7 mouse cellular contexts compared by ENCODE assay signal in the genomic region with DNA sequence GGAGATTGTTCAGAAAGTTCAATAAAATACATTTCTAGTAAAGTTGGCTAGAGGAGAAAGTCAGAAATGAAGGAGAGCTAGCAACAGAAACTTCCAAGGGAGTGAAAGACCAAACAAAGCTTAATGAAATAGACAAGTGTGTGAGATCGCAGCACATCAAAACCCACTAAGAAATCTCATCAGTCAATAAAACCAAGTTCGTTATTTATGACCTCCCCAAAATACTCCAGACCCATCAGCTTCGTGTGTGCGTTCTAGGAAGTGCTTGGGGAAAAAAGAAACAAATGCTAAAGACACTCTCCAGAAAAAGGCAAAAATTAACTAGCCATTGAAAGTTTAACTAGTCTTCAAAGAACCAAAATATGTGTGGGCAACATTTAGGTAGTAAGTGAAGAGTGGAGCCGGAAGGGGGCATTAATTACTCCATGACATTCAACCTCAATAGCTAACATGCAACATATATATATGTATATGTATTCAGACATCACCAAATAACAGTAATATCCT. TPM values are rescaled to one million over a fixed set of nuclear protein-coding genes. Genes with fewer than 3 reads are reported as not detected.
DNase-seq lines count a peak whose midpoint lies in the region; ATAC-seq lines count a peak whose summit lies in the region.

No protein-coding gene starts in this region.

- H3K9me3 ChIP-seq in lung, embryonic 15.5 days = no peaks in the 10 kb centered on the region
- no peaks in the 10 kb centered on the region for H3K9me3 ChIP-seq in forebrain, embryonic 12.5 days
- no peaks in the 10 kb centered on the region; the same call in 1 of the 2 replicates for H3K9me3 ChIP-seq in limb, embryonic 12.5 days
- H3K9me3 ChIP-seq in stomach, embryonic 14.5 days (ENCODE audit: control insufficient read depth, low read depth, low read length) = no peaks in the 10 kb centered on the region

- no peaks in the 10 kb centered on the region for H3K27me3 ChIP-seq in lung, embryonic 15.5 days
- H3K27me3 ChIP-seq in forebrain, embryonic 12.5 days = no peaks in the 10 kb centered on the region
- H3K27me3 ChIP-seq in limb, embryonic 12.5 days = no peaks in the 10 kb centered on the region
- H3K27me3 ChIP-seq in stomach, embryonic 14.5 days (ENCODE audit: control insufficient read depth, insufficient read depth, low read length) = no peaks in the 10 kb centered on the region

- peak overlapping the region; percentile 96 for H3K4me3 ChIP-seq in lung, embryonic 15.5 days
- peak overlapping the region; percentile 80 for H3K4me3 ChIP-seq in forebrain, embryonic 12.5 days (replicated peaks)
- H3K4me3 ChIP-seq in limb, embryonic 12.5 days (replicated peaks) = peak overlapping the region; percentile 77
- H3K4me3 ChIP-seq in stomach, embryonic 14.5 days (ENCODE audit: low read depth, low read length) = peak overlapping the region; percentile 82

- peak overlapping the region; percentile 79 for H3K9ac ChIP-seq in lung, embryonic 15.5 days
- peak overlapping the region; percentile 84 for H3K9ac ChIP-seq in forebrain, embryonic 12.5 days
- peak overlapping the region; percentile 88 for H3K9ac ChIP-seq in limb, embryonic 12.5 days (replicated peaks)
- peak overlapping the region; percentile 65; the same call in 1 of the 2 replicates for H3K9ac ChIP-seq in stomach, embryonic 14.5 days (replicated peaks; ENCODE audit: low read depth, low read length)

- 0 out of 2 replicates have a peak overlapping the region, but pooled peaks have one; percentile 84 for H3K27ac ChIP-seq in lung, embryonic 15.5 days
- H3K27ac ChIP-seq in forebrain, embryonic 12.5 days = peak overlapping the region; percentile 97
- peak overlapping the region; percentile 98 for H3K27ac ChIP-seq in limb, embryonic 12.5 days
- H3K27ac ChIP-seq in stomach, embryonic 14.5 days (ENCODE audit: low read length) = peak overlapping the region; percentile 90

- 30% methylated on average over 5 of the region's 5 CpGs for WGBS in lung, embryonic 15.5 days
- WGBS in forebrain, embryonic 12.5 days = 37% methylated on average over 5 of the region's 5 CpGs
- 37% methylated on average over 5 of the region's 5 CpGs for WGBS in limb, embryonic 12.5 days
- WGBS in stomach, embryonic 14.5 days = 38% methylated on average over 5 of the region's 5 CpGs

- peak overlapping the region; percentile 54 for H3K4me2 ChIP-seq in lung, embryonic 15.5 days
- H3K4me2 ChIP-seq in forebrain, embryonic 12.5 days = peak overlapping the region; percentile 71
- H3K4me2 ChIP-seq in limb, embryonic 12.5 days = peak overlapping the region; percentile 75
- peak overlapping the region; percentile 67 for H3K4me2 ChIP-seq in stomach, embryonic 14.5 days (replicated peaks; ENCODE audit: low read depth, low read length)

- 0 out of 2 replicates have a peak, but pooled peaks cover 9% of the 10 kb centered on the region for H3K36me3 ChIP-seq in lung, embryonic 15.5 days
- H3K36me3 ChIP-seq in forebrain, embryonic 12.5 days (replicated peaks) = peaks cover 13% of the 10 kb centered on the region
- H3K36me3 ChIP-seq in limb, embryonic 12.5 days = peaks cover 10% of the 10 kb centered on the region
- peaks cover 7% of the 10 kb centered on the region; the same call in 1 of the 2 replicates for H3K36me3 ChIP-seq in stomach, embryonic 14.5 days (ENCODE audit: control insufficient read depth, insufficient read depth, low read length)

- DNase-seq in lung, adult 18-20 months = no peak
- no peak for DNase-seq in T-cell, adult 2 months (ENCODE audit: low spot score)
- no peak for DNase-seq in kidney, postnatal 4 days

- peaks cover 4% of the 10 kb centered on the region for H3K4me1 ChIP-seq in lung, embryonic 15.5 days
- peaks cover 11% of the 10 kb centered on the region for H3K4me1 ChIP-seq in forebrain, embryonic 12.5 days
- peaks cover 7% of the 10 kb centered on the region; the same call in 1 of the 2 replicates for H3K4me1 ChIP-seq in limb, embryonic 12.5 days (replicated peaks)
- H3K4me1 ChIP-seq in stomach, embryonic 14.5 days (ENCODE audit: control insufficient read depth, insufficient read depth, low read length) = 0 out of 2 replicates have a peak, but pooled peaks cover 9% of the 10 kb centered on the region

- no peak for ATAC-seq in lung, embryonic 15.5 days (ENCODE audit: borderline replicate concordance, extremely low read depth, low FRiP score, low TSS enrichment)
- ATAC-seq in forebrain, embryonic 12.5 days (ENCODE audit: low FRiP score) = no peak
- ATAC-seq in limb, embryonic 12.5 days (ENCODE audit: insufficient number of reproducible peaks, insufficient read depth, low FRiP score, low TSS enrichment, low read depth) = no peak
- no peak for ATAC-seq in stomach, embryonic 14.5 days (ENCODE audit: insufficient number of reproducible peaks, insufficient read depth, low FRiP score, low read depth)

RNA-seq across cellular contexts. Expression of a gene that starts 1.4 kb away (rescaled TPM):
- 11.9 and 12.5 TPM in 2 replicates for polyA plus RNA-seq in lung, embryonic 15.5 days (2015; fragmentation: Nextera tagmentation; extraction: Ambion mirVana)
- polyA plus RNA-seq in forebrain, embryonic 12.5 days (2016; fragmentation: Nextera tagmentation; extraction: Ambion mirVana) = 37.7 and 42.2 TPM in 2 replicates
- 24.7 and 29.1 TPM in 2 replicates for polyA plus RNA-seq in limb, embryonic 12.5 days (2016; fragmentation: Nextera tagmentation; extraction: Ambion mirVana)
- 13.0 and 14.9 TPM in 2 replicates for polyA plus RNA-seq in stomach, embryonic 14.5 days (2014; fragmentation: Nextera tagmentation; extraction: Ambion mirVana)
